Mouse (Mus musculus) lung, embryonic 15.5 days (tissue): ENCODE data around the gene Atp5g1. TPM values are rescaled to one million over a fixed set of nuclear protein-coding genes. Genes with fewer than 3 reads are reported as not detected.

Experiments used
- ATAC-seq: fragments of 200-750 bp; cut with Nextera tagmentation; 2 replicates; pipeline ENCODE4 v1.8.0; 2017; ENCODE audit warnings: moderate number of reproducible peaks, borderline replicate concordance; ENCODE audit not compliant: low FRiP score, low TSS enrichment; ENCODE audit errors: extremely low read depth
- H3K27ac ChIP-seq: fragments of 300-500 bp; sonication (generic); 2 replicates; pipeline ENCODE4 v1.5.1; 2015; ENCODE audit warnings: moderate library complexity, mild to moderate bottlenecking, inconsistent platforms
- H3K27me3 ChIP-seq: fragments of 300-500 bp; sonication (generic); 2 replicates; pipeline ENCODE4 v1.6.1; 2015; ENCODE audit warnings: inconsistent platforms
- H3K36me3 ChIP-seq: fragments of 300-500 bp; sonication (generic); 2 replicates; pipeline ENCODE4 v1.6.1; 2015; ENCODE audit warnings: inconsistent platforms
- H3K4me1 ChIP-seq: fragments of 300-500 bp; sonication (generic); 2 replicates; pipeline ENCODE4 v1.6.1; 2015; ENCODE audit warnings: inconsistent platforms
- H3K4me2 ChIP-seq: fragments of 300-500 bp; sonication (generic); 2 replicates; pipeline ENCODE4 v1.6.1; 2015; ENCODE audit warnings: inconsistent platforms, mild to moderate bottlenecking, moderate library complexity
- H3K4me3 ChIP-seq: fragments of 300-500 bp; sonication (generic); 2 replicates; pipeline ENCODE4 v1.5.1; 2015; ENCODE audit warnings: mild to moderate bottlenecking, inconsistent platforms
- H3K9ac ChIP-seq: fragments of 300-500 bp; sonication (generic); 2 replicates; pipeline ENCODE4 v1.6.1; 2015; ENCODE audit warnings: inconsistent platforms
- H3K9me3 ChIP-seq: fragments of 300-500 bp; sonication (generic); 2 replicates; pipeline ENCODE4 v1.6.1; 2016; ENCODE audit warnings: inconsistent platforms
- WGBS: fragments of 180-500 bp; shearing (Covaris S2); methylation state at CpG from one replicate; pipeline ENCODE4 v1.1.7; 2015; 5-methylcytosine and 5-hydroxymethylcytosine counted together
- polyA plus RNA-seq: library from polyadenylated mRNA; unstranded; fragments of >200 nt; fragmentation: Nextera tagmentation; extraction: Ambion mirVana; gene quantifications from 2 replicates; pipeline ENCODE4 v1.2.1, GENCODE M21; 2015

Gene Atp5g1
- polyA plus RNA-seq, 1 experiment from 2014 or later, result 522 TPM

- Histone ChIP-seq H3K4me1 (peaks cover 17% of the 10 kb centered on the region), H3K27ac (no peak overlapping the region), H3K4me2 (no peak overlapping the region), H3K27me3 (no peaks in the 10 kb centered on the region), H3K9me3 (no peaks in the 10 kb centered on the region), H3K36me3 (peaks cover 17% of the 10 kb centered on the region; the same call in 1 of the 2 replicates), H3K4me3 (no peak overlapping the region), H3K9ac (no peak overlapping the region)
- ATAC-seq, result no peak
- 84% methylated on average over 5 of the region's 5 CpGs for WGBS
These were observed 38.0 kb downstream of the Atp5g1 start for GRCm38 (mm10) chr11:96037499-96037898.

DNA sequence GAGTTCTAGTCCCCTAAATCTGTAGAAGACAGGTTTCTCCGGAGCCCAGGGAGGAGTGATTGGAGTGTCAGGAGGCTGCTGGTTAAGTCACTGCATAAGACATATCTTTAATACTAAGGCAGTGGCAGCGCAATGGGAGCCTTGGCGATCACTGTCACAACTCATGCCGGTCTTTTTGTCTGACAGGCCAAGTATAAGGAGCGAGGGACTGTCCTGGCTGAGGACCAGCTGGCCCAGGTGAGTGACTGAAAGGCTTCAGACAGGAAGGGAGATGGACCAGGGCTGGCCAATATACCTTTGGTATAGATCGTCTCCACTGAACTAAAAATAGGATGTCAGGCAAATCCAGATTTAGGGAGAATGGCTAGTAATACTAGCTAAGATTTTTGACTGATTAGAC, 40.3 kb downstream of the Atp5g1 start:
- Histone ChIP-seq H3K27me3 (0 out of 2 replicates have a peak, but pooled peaks cover 1% of the 10 kb centered on the region), H3K4me1 (peaks cover 17% of the 10 kb centered on the region), H3K4me3 (peak overlapping the region; percentile 87), H3K27ac (no peak overlapping the region), H3K36me3 (peaks cover 13% of the 10 kb centered on the region; the same call in 1 of the 2 replicates), H3K4me2 (peak overlapping the region; percentile 88), H3K9ac (peak overlapping the region; percentile 79), H3K9me3 (no peaks in the 10 kb centered on the region)
- ATAC-seq, result no peak
- WGBS, result 8% methylated on average over 6 of the region's 6 CpGs

GRCm38 (mm10) chr11:96034596-96035052, 40.8 kb downstream of the Atp5g1 start, which contains the start of gene Snf8:
Gene Snf8, plus strand, starts transcription at chr11:96034885.
- no peaks in the 10 kb centered on the region for H3K9me3 ChIP-seq
- peak within 1 kb of the TSS; percentile 79 for H3K9ac ChIP-seq
- 3% methylated on average over 29 of the region's 29 CpGs for WGBS
- H3K4me1 ChIP-seq, result peaks cover 17% of the 10 kb centered on the region
- H3K4me2 ChIP-seq, result peak within 1 kb of the TSS; percentile 88
- H3K27ac ChIP-seq, result peak within 1 kb of the TSS; percentile 38; the same call in 1 of the 2 replicates
- H3K27me3 ChIP-seq, result 0 out of 2 replicates have a peak, but pooled peaks cover 6% of the 10 kb centered on the region
- peaks cover 13% of the 10 kb centered on the region; the same call in 1 of the 2 replicates for H3K36me3 ChIP-seq
- ATAC-seq, result peak; percentile 84
- H3K4me3 ChIP-seq, result peak within 1 kb of the TSS; percentile 87

DNA sequence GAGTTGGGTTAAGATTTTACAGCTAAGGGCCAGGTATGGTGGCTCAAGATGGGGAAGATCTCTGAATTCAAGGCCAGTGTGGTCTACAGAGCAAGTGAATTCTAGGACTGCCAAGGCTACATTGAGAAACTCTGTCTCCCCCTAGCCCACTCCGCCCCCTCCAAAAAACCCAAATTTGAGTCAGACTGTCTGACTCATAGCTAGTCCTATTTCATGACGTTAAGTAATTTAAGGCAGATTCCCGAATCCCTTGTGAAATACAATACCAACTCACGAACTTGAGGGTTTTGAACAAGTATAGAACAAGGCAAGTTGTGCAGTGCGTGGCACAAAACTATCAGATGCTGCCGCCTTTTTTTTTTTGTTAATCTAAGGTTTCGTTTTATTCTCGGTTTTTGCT, 41.4 kb downstream of the Atp5g1 start:
- peak overlapping the region; percentile 28; the same call in 1 of the 2 replicates for H3K9ac ChIP-seq
- ATAC-seq, result no peak
- no peaks in the 10 kb centered on the region for H3K9me3 ChIP-seq
- peak overlapping the region; percentile 38; the same call in 1 of the 2 replicates for H3K27ac ChIP-seq
- peaks cover 9% of the 10 kb centered on the region; the same call in 1 of the 2 replicates for H3K36me3 ChIP-seq
- 42% methylated on average over 8 of the region's 8 CpGs for WGBS
- H3K27me3 ChIP-seq, result 0 out of 2 replicates have a peak, but pooled peaks cover 7% of the 10 kb centered on the region
- H3K4me1 ChIP-seq, result peaks cover 17% of the 10 kb centered on the region
- peak overlapping the region; percentile 88 for H3K4me2 ChIP-seq
- H3K4me3 ChIP-seq, result peak overlapping the region; percentile 87

DNA sequence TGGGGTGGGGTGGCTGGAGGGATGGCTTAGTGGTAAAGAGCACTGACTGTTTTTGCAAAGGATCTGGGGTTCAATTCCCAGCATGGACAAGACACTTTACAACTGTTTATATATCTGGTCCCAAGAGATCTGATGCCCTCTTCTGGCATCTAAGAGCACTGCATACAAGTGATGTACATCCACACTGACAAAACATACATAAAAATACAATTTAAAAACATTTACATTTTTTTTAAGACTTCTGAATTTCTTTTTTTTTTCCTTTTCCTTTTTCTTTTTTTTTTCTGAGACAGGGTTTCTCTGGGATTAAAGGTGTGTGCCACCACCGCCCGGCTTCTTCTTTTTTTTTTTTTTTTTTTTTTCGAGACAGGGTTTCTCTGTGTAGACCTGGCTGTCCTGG, 42.2 kb downstream of the Atp5g1 start:
- Histone ChIP-seq H3K4me3 (no peak overlapping the region), H3K4me2 (no peak overlapping the region), H3K27me3 (0 out of 2 replicates have a peak, but pooled peaks cover 10% of the 10 kb centered on the region), H3K4me1 (peaks cover 17% of the 10 kb centered on the region), H3K9me3 (no peaks in the 10 kb centered on the region), H3K27ac (no peak overlapping the region), H3K36me3 (0 out of 2 replicates have a peak, but pooled peaks cover 3% of the 10 kb centered on the region), H3K9ac (no peak overlapping the region)
- WGBS, result 96% methylated on average over 3 of the region's 3 CpGs
- no peak for ATAC-seq

DNA sequence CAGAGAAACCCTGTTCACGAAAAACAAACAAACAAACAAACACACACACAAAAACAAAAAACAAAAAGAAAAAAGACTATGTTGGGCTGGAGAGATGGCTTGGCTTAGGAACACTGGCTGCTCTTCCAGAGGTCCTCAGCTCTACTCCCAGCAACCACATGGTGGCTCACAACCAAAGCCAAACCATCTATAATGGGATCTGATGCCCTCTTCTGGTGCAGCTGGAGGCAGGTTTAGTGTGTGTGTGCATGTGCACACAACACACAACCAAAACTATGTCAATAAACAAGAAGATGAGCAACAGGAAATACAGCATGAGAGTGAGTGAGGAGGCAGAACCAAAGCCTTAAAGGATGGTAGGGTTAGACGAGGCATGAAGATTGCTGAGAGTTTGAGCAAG, 43.8 kb downstream of the Atp5g1 start:
- peaks cover 17% of the 10 kb centered on the region for H3K4me1 ChIP-seq
- no peak overlapping the region for H3K27ac ChIP-seq
- H3K9ac ChIP-seq, result no peak overlapping the region
- H3K9me3 ChIP-seq, result no peaks in the 10 kb centered on the region
- 0 out of 2 replicates have a peak, but pooled peaks cover 10% of the 10 kb centered on the region for H3K27me3 ChIP-seq
- ATAC-seq, result no peak
- H3K4me3 ChIP-seq, result no peak overlapping the region
- H3K4me2 ChIP-seq, result no peak overlapping the region
- WGBS, result 73% methylated on average over 2 of the region's 2 CpGs
- H3K36me3 ChIP-seq, result no peaks in the 10 kb centered on the region

DNA sequence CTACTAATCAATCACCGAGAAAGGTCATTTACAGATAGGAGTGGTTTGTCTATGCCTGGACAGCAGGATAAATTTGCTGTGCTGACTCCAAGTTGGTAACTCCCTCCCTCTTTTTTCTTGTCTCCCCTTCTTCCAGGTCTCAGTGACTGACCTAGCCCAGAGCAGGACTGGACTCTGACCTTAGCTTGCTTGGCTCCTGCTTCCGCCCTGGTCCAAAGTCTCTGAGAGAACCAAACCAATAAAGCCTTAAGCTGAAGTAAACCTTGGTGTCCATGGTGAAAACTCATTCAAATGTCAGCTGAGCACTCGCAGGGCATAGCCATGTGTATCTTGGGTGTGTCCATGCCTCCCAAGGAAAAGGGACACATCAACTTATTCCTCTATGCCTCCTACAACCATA, 44.9 kb downstream of the Atp5g1 start:
- Histone ChIP-seq H3K27me3 (0 out of 2 replicates have a peak, but pooled peaks cover 10% of the 10 kb centered on the region), H3K4me2 (no peak overlapping the region), H3K36me3 (no peaks in the 10 kb centered on the region), H3K4me1 (peaks cover 11% of the 10 kb centered on the region), H3K9me3 (no peaks in the 10 kb centered on the region), H3K9ac (no peak overlapping the region), H3K4me3 (no peak overlapping the region), H3K27ac (no peak overlapping the region)
- WGBS, result 82% methylated on average over 3 of the region's 3 CpGs
- ATAC-seq, result no peak

- no peak overlapping the region for H3K4me2 ChIP-seq
- 67% methylated on average over 5 of the region's 5 CpGs for WGBS
- no peak for ATAC-seq
These were observed 47.3 kb downstream of the Atp5g1 start for GRCm38 (mm10) chr11:96028130-96028529.

GRCm38 (mm10) chr11:96020622-96021021, 54.8 kb downstream of the Atp5g1 start:
- H3K27ac ChIP-seq, result no peak overlapping the region
- no peaks in the 10 kb centered on the region for H3K9me3 ChIP-seq
- H3K9ac ChIP-seq, result no peak overlapping the region
- peaks cover 4% of the 10 kb centered on the region; the same call in 1 of the 2 replicates for H3K27me3 ChIP-seq
- no peaks in the 10 kb centered on the region for H3K36me3 ChIP-seq
- no peak for ATAC-seq
- 43% methylated on average over 4 of the region's 4 CpGs for WGBS
- no peak overlapping the region for H3K4me3 ChIP-seq
- no peaks in the 10 kb centered on the region for H3K4me1 ChIP-seq
- no peak overlapping the region for H3K4me2 ChIP-seq

More at GRCm38 (mm10) chr11:96028130-96028529, 47.3 kb downstream of the Atp5g1 start:
- 0 out of 2 replicates have a peak, but pooled peaks cover 10% of the 10 kb centered on the region for H3K27me3 ChIP-seq
- no peak overlapping the region for H3K27ac ChIP-seq
- H3K9me3 ChIP-seq, result no peaks in the 10 kb centered on the region
- H3K4me1 ChIP-seq, result no peaks in the 10 kb centered on the region
- H3K4me3 ChIP-seq, result no peak overlapping the region
- no peaks in the 10 kb centered on the region for H3K36me3 ChIP-seq
- H3K9ac ChIP-seq, result no peak overlapping the region

Other genes starting within 250 kb of the Atp5g1 start
- 18.9 and 20.9 TPM in 2 replicates for gene Gngt2, start 238.5 kb downstream of the Atp5g1 start, polyA plus RNA-seq
- gene Abi3, start 233.2 kb downstream of the Atp5g1 start, polyA plus RNA-seq, result 11.4 and 19.7 TPM in 2 replicates
- gene B4galnt2, start 160.8 kb downstream of the Atp5g1 start, polyA plus RNA-seq, result 0.13 and 0.30 TPM in 2 replicates
- 36.0 and 36.6 TPM in 2 replicates for gene Igf2bp1, start 69.7 kb downstream of the Atp5g1 start, polyA plus RNA-seq
- not detected in 2 replicates for gene Gip, start 51.1 kb downstream of the Atp5g1 start, polyA plus RNA-seq
- 91.4 and 94.6 TPM in 2 replicates for gene Snf8, start 40.8 kb downstream of the Atp5g1 start, polyA plus RNA-seq
- gene Ube2z, start 10.3 kb downstream of the Atp5g1 start, polyA plus RNA-seq, result 42.2 and 45.0 TPM in 2 replicates
- 0.13 and 0.24 TPM in 2 replicates for gene Calcoco2, start 36.3 kb upstream of the Atp5g1 start, polyA plus RNA-seq
- 0.68 and 0.93 TPM in 2 replicates for gene Ttll6, start 58.1 kb upstream of the Atp5g1 start, polyA plus RNA-seq
- not detected in 2 replicates for gene Hoxb13, start 118.6 kb upstream of the Atp5g1 start, polyA plus RNA-seq
- 0.25 and 0.27 TPM in 2 replicates for gene Hoxb9, start 195.8 kb upstream of the Atp5g1 start, polyA plus RNA-seq
- 0.91 and 1.0 TPM in 2 replicates for gene Hoxb8, start 206.2 kb upstream of the Atp5g1 start, polyA plus RNA-seq
- 2.5 and 3.0 TPM in 2 replicates for gene Hoxb7, start 211.0 kb upstream of the Atp5g1 start, polyA plus RNA-seq
- gene Hoxb6, start 216.8 kb upstream of the Atp5g1 start, polyA plus RNA-seq, result 15.2 and 16.9 TPM in 2 replicates
- gene Hoxb5, start 227.7 kb upstream of the Atp5g1 start, polyA plus RNA-seq, result 46.1 and 54.1 TPM in 2 replicates
- 4.3 and 4.4 TPM in 2 replicates for gene Hoxb4, start 242.6 kb upstream of the Atp5g1 start, polyA plus RNA-seq
- gene Hoxb3, start 247.7 kb upstream of the Atp5g1 start, polyA plus RNA-seq, result 3.0 and 3.8 TPM in 2 replicates